Mouse (Mus musculus) kidney, adult 2 months (tissue): ENCODE data around the gene Zfp950.

Experiments
- CTCF ChIP-seq: fragments of 200-500 bp; conservative IDR thresholded peaks from 2 replicates; pipeline ENCODE4 v1.5.1; 2011; ENCODE audit warnings: low read depth, mild to moderate bottlenecking, control low read depth, low read length, moderate library complexity, mixed read lengths; ENCODE audit not compliant: insufficient read depth, insufficient read length
- POLR2A ChIP-seq: fragments of 200-500 bp; IDR thresholded peaks from one replicate; pipeline ENCODE4 v1.6.1; 2011; ENCODE audit warnings: low read depth, low read length, control low read depth

DNA sequence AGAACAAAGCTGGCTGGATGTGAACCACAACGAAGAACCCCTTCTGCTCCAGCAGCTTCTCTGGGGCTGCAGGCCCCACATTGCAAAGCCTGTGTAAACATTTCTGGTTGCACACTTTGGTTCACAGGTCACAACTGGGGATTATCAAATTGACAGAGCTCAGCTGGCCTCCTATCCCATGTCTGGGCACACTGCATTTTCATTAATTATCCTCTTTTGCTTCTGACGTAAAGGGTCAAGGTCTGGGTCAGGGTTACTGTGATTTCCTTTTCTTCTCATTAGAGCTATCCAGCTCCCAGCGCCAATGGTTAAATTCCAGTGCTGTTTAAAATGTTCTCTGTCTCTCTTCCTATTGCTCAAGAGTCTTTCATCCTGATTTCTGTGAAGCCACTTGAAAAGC, 83.1 kb downstream of the Zfp950 start:
- TF ChIP-seq POLR2A: no peak
- TF ChIP-seq CTCF: no peak
